9 mouse cellular contexts compared by ENCODE assay signal in the genomic region with DNA sequence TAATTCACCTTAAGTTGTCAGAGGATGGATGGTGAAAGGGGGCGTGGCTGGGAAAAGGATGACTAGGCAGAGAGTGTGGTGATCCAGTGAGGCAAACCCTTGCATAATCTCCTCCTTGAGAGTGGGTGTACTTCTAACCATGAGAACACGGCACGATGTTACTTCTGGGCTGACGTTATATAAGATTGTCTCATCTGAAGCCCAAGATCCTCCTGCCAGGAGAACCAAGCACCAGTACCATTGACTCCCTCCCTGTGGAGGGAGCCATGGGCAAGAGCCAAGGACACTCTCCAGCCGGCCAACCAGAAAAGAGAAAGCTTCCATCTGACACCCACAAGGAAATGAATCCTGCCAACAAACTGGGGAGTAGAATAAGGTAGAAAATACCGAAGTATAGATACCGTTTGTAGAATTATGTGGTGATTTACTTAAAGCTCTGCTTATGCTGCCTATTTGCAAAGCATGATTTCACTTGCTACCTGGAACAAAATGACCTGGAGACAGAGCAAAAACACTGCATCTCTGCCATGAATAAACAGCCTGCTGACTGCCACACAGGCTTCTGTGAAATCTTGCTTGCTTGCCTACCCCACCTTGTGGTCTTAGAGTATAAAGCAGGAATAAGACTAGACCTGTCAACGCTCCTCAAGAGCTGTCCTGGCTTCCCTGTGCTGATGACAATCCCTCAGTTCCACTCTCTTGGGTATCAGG. TPM values are rescaled to one million over a fixed set of nuclear protein-coding genes. Genes with fewer than 3 reads are reported as not detected.
DNase-seq lines count a peak whose midpoint lies in the region; ATAC-seq and TF ChIP-seq lines count a peak whose summit lies in the region.
"Had no signal": no experiment of that assay in that cellular context is flagged by ENCODE, and none has a peak within 500 bp of the region (broad histone marks: within the 10 kb centered on the region; RNA-seq: fewer than 3 reads in every experiment).

No protein-coding gene starts in this region.

- peak; percentile 78 for TF ChIP-seq CTCF in forebrain, postnatal 0 days (IDR thresholded peaks at IDR 0.05; ENCODE audit: low read depth)
- TF ChIP-seq CTCF in CH12.LX (conservative IDR thresholded peaks at IDR 0.05 in 1 of 2, IDR thresholded peaks at IDR 0.05 in 1 of 2; ENCODE audit: low read depth in 2 of 2, low read length in 2 of 2): peak in 1 of 2 experiments; percentile 74; a peak in 2 of 4 replicates
- peak; percentile 63 for TF ChIP-seq CTCF in kidney, adult 2 months (conservative IDR thresholded peaks at IDR 0.05; ENCODE audit: insufficient read depth, insufficient read length, low read depth, low read length)

- no peaks in the 10 kb centered on the region; the same call in 1 of the 2 replicates for H3K27me3 ChIP-seq in forebrain, postnatal 0 days (ENCODE audit: insufficient read depth, low read length)
- 0 out of 2 replicates have a peak, but pooled peaks cover 6% of the 10 kb centered on the region for H3K27me3 ChIP-seq in forebrain, embryonic 13.5 days
- peaks cover 77% of the 10 kb centered on the region for H3K27me3 ChIP-seq in CH12.LX (replicated peaks)
- H3K27me3 ChIP-seq in kidney, adult 2 months (replicated peaks; ENCODE audit: control insufficient read depth, insufficient read depth, low read length): no peaks in the 10 kb centered on the region

- TF ChIP-seq EP300 in CH12.LX (IDR thresholded peaks at IDR 0.05; ENCODE audit: low read length): no peak

- ATAC-seq in forebrain, postnatal 0 days: peak; percentile 87
- ATAC-seq in forebrain, embryonic 13.5 days: no peak

- no peak overlapping the region for H3K9ac ChIP-seq in forebrain, postnatal 0 days
- H3K9ac ChIP-seq in forebrain, embryonic 13.5 days: no peak overlapping the region
- no peak overlapping the region for H3K9ac ChIP-seq in CH12.LX (ENCODE audit: insufficient read depth, low read depth)

- H3K79me2 ChIP-seq in CH12.LX (replicated peaks; ENCODE audit: control insufficient read depth, extremely low read depth, insufficient read depth, poor library complexity, severe bottlenecking): no peaks in the 10 kb centered on the region

- no peak overlapping the region for H3K27ac ChIP-seq in forebrain, postnatal 0 days (ENCODE audit: low read depth, low read length)
- no peak overlapping the region for H3K27ac ChIP-seq in forebrain, embryonic 13.5 days
- no peak overlapping the region for H3K27ac ChIP-seq in CH12.LX (ENCODE audit: insufficient read depth, low read depth)
- H3K27ac ChIP-seq in kidney, adult 2 months (ENCODE audit: insufficient read depth, low read depth, low read length): peak overlapping the region; percentile 44; the same call in 1 of the 2 replicates

- H3K36me3 ChIP-seq in forebrain, postnatal 0 days (ENCODE audit: insufficient read depth): no peaks in the 10 kb centered on the region
- no peaks in the 10 kb centered on the region for H3K36me3 ChIP-seq in forebrain, embryonic 13.5 days (ENCODE audit: poor library complexity, severe bottlenecking)
- H3K36me3 ChIP-seq in CH12.LX (replicated peaks in 1 of 2; ENCODE audit: control insufficient read depth in 1 of 2, insufficient read depth in 1 of 2, low read length in 1 of 2): no peaks in the 10 kb centered on the region
- H3K36me3 ChIP-seq in kidney, adult 2 months (ENCODE audit: control insufficient read depth, insufficient read depth, low read length): no peaks in the 10 kb centered on the region

- TF ChIP-seq RAD21 in CH12.LX (IDR thresholded peaks at IDR 0.05; ENCODE audit: low read depth, low read length): peak; percentile 65

- TF ChIP-seq POLR2A in CH12.LX (IDR thresholded peaks at IDR 0.05; ENCODE audit: low read depth, low read length): no peak
- no peak for TF ChIP-seq POLR2A in kidney, adult 2 months (IDR thresholded peaks at IDR 0.05; ENCODE audit: low read depth, low read length)

- no peaks in the 10 kb centered on the region for H3K4me1 ChIP-seq in forebrain, postnatal 0 days (ENCODE audit: insufficient read depth)
- H3K4me1 ChIP-seq in forebrain, embryonic 13.5 days: no peaks in the 10 kb centered on the region
- H3K4me1 ChIP-seq in CH12.LX (ENCODE audit: control insufficient read depth in 1 of 2, insufficient read depth in 2 of 2): no peaks in the 10 kb centered on the region; a peak in 1 of 4 replicates
- peaks cover 4% of the 10 kb centered on the region; the same call in 1 of the 2 replicates for H3K4me1 ChIP-seq in kidney, adult 2 months (ENCODE audit: control insufficient read depth, insufficient read depth, low read length)

- H3K9me3 ChIP-seq in forebrain, postnatal 0 days (ENCODE audit: low read length): no peaks in the 10 kb centered on the region
- H3K9me3 ChIP-seq in forebrain, embryonic 13.5 days (replicated peaks): no peaks in the 10 kb centered on the region
- H3K9me3 ChIP-seq in CH12.LX (replicated peaks; ENCODE audit: low read length): no peaks in the 10 kb centered on the region

- peak; percentile 76 for DNase-seq in forebrain, postnatal 0 days
- peak; percentile 19 for DNase-seq in CH12.LX (ENCODE audit: extremely low read depth)
- peak; percentile 65 to 75 for DNase-seq in cerebellum, postnatal 25 days
- peak; percentile 90 for DNase-seq in kidney, adult 2 months
- peak; percentile 52 to 71 for DNase-seq in lung, adult 18-20 months
- DNase-seq in right cerebral cortex, postnatal 10 days (ENCODE audit: low spot score in 2 of 2): peak; percentile 69 to 80
- no peak for DNase-seq in thymus, postnatal 4 days

- 38% methylated on average over 8 of the region's 8 CpGs for WGBS in forebrain, postnatal 0 days
- 43% methylated on average over 8 of the region's 8 CpGs for WGBS in forebrain, embryonic 13.5 days
- 21% methylated on average over 8 of the region's 8 CpGs for WGBS in kidney, adult 2 months

- dilution Hi-C loops in CH12.LX (cut with MboI; ENCODE audit: extremely low pct_ligation_motif_present, extremely low pct_unique_long_range_greater_than_20kb, low sequenced_read_pairs): no loop called here

- H3K4me3 ChIP-seq in forebrain, postnatal 0 days (ENCODE audit: low read depth, low read length): no peak overlapping the region
- no peak overlapping the region for H3K4me3 ChIP-seq in forebrain, embryonic 13.5 days
- H3K4me3 ChIP-seq in CH12.LX (replicated peaks in 1 of 3; ENCODE audit: low read depth in 2 of 3, low read length in 2 of 3, poor library complexity in 1 of 3): peak overlapping the region in 1 of 3 experiments; percentile 11
- H3K4me3 ChIP-seq in kidney, adult 2 months (ENCODE audit: insufficient read depth, low read depth, low read length): no peak overlapping the region

- peak overlapping the region; percentile 13; the same call in 1 of the 2 replicates for H3K4me2 ChIP-seq in forebrain, postnatal 0 days (ENCODE audit: low read depth)
- no peak overlapping the region for H3K4me2 ChIP-seq in forebrain, embryonic 13.5 days
- peak overlapping the region; percentile 58; the same call in 1 of the 2 replicates for H3K4me2 ChIP-seq in CH12.LX (ENCODE audit: insufficient read depth, low read depth, poor library complexity, severe bottlenecking)

- in situ Hi-C loops in CH12.LX (cut with MboI; ENCODE audit: low pct_ligation_motif_present, low pct_unique_long_range_greater_than_20kb, low sequenced_read_pairs): loop anchor here (25.0 kb wide), 1 partner anchor 741 kb away; a partner anchor contains a TSS

TF ChIP-seq in CH12.LX, 34 proteins besides CTCF, POLR2A, EP300 and RAD21 (continues in another document):
- TF ChIP-seq PAX5 (IDR thresholded peaks at IDR 0.05; ENCODE audit: low read length) (no peak), BHLHE40 (IDR thresholded peaks at IDR 0.05; ENCODE audit: low read depth, low read length) (no peak), SMC3 (IDR thresholded peaks at IDR 0.05; ENCODE audit: low read depth, low read length) (peak; percentile 59), HCFC1 (IDR thresholded peaks at IDR 0.05; ENCODE audit: low read depth, low read length) (no peak)

RNA-seq across cellular contexts. Expression of a gene that starts 6.3 kb away (rescaled TPM):
- 19.8 and 32.1 TPM in 2 replicates for total RNA-seq in forebrain, postnatal 0 days (2014; rRNA removed)
- 8.3 and 15.6 TPM in 2 replicates for polyA plus RNA-seq in forebrain, postnatal 0 days (2015; fragmentation: Nextera tagmentation; extraction: Ambion mirVana)
- 8.7 and 10.6 TPM in 2 replicates for polyA plus RNA-seq in forebrain, embryonic 13.5 days (2015; fragmentation: Nextera tagmentation; extraction: Ambion mirVana)
- total RNA-seq in CH12.LX (2012; rRNA removed) (0.29 and 0.34 TPM in 2 replicates), CH12.LX (2014; rRNA removed) (not detected in 2 replicates)
- not detected in 2 replicates for polyA plus RNA-seq in CH12.LX (2012; ENCODE audit: insufficient read length, low read depth)
- 0.33 and 1.0 TPM in 2 replicates for polyA plus RNA-seq in kidney, adult 2 months (2012; rRNA removed)

RNA-seq across cellular contexts. Expression of a gene that starts 6.5 kb away (rescaled TPM):
- total RNA-seq in forebrain, postnatal 0 days (2014; rRNA removed): not detected in 2 replicates
- polyA plus RNA-seq in forebrain, postnatal 0 days (2015; fragmentation: Nextera tagmentation; extraction: Ambion mirVana): 0.48 and 0.64 TPM in 2 replicates
- not detected in 2 replicates for polyA plus RNA-seq in forebrain, embryonic 13.5 days (2015; fragmentation: Nextera tagmentation; extraction: Ambion mirVana)
- total RNA-seq in CH12.LX (2012; rRNA removed) (not detected in 2 replicates), CH12.LX (2014; rRNA removed) (not detected in 2 replicates)
- not detected in 2 replicates for polyA plus RNA-seq in CH12.LX (2012; ENCODE audit: insufficient read length, low read depth)
- polyA plus RNA-seq in kidney, adult 2 months (2012; rRNA removed): 7.4 and 9.3 TPM in 2 replicates

RNA-seq across cellular contexts. Expression of a gene that starts 17.0 kb away (rescaled TPM):
- not detected in 2 replicates for total RNA-seq in forebrain, postnatal 0 days (2014; rRNA removed)
- 0.48 TPM in 1 of 2 replicates, not detected in the other for polyA plus RNA-seq in forebrain, postnatal 0 days (2015; fragmentation: Nextera tagmentation; extraction: Ambion mirVana)
- not detected in 2 replicates for polyA plus RNA-seq in forebrain, embryonic 13.5 days (2015; fragmentation: Nextera tagmentation; extraction: Ambion mirVana)
- total RNA-seq in CH12.LX (2012; rRNA removed) (not detected in 2 replicates), CH12.LX (2014; rRNA removed) (not detected in 2 replicates)
- polyA plus RNA-seq in CH12.LX (2012; ENCODE audit: insufficient read length, low read depth): not detected in 2 replicates
- 20.6 and 20.8 TPM in 2 replicates for polyA plus RNA-seq in kidney, adult 2 months (2012; rRNA removed)
- total RNA-seq: left cerebral cortex, postnatal 10 days had no signal

RNA-seq across cellular contexts. Expression of a gene that starts 19.3 kb away (rescaled TPM):
- not detected in 2 replicates for total RNA-seq in forebrain, postnatal 0 days (2014; rRNA removed)
- 0.10 and 0.13 TPM in 2 replicates for polyA plus RNA-seq in forebrain, postnatal 0 days (2015; fragmentation: Nextera tagmentation; extraction: Ambion mirVana)
- polyA plus RNA-seq in forebrain, embryonic 13.5 days (2015; fragmentation: Nextera tagmentation; extraction: Ambion mirVana): not detected in 2 replicates
- total RNA-seq in CH12.LX (2012; rRNA removed) (not detected in 2 replicates), CH12.LX (2014; rRNA removed) (not detected in 2 replicates)
- not detected in 2 replicates for polyA plus RNA-seq in CH12.LX (2012; ENCODE audit: insufficient read length, low read depth)
- polyA plus RNA-seq in kidney, adult 2 months (2012; rRNA removed): 0.06 and 0.27 TPM in 2 replicates
- total RNA-seq: left cerebral cortex, postnatal 10 days had no signal

RNA-seq across cellular contexts. Expression of a gene that starts 27.8 kb away (rescaled TPM):
- 2.0 and 4.2 TPM in 2 replicates for total RNA-seq in forebrain, postnatal 0 days (2014; rRNA removed)
- not detected in 2 replicates for polyA plus RNA-seq in forebrain, postnatal 0 days (2015; fragmentation: Nextera tagmentation; extraction: Ambion mirVana)
- not detected in 2 replicates for polyA plus RNA-seq in forebrain, embryonic 13.5 days (2015; fragmentation: Nextera tagmentation; extraction: Ambion mirVana)
- total RNA-seq in CH12.LX (2012; rRNA removed) (not detected in 2 replicates), CH12.LX (2014; rRNA removed) (not detected in 2 replicates)
- polyA plus RNA-seq in CH12.LX (2012; ENCODE audit: insufficient read length, low read depth): not detected in 2 replicates
- polyA plus RNA-seq in kidney, adult 2 months (2012; rRNA removed): not detected in 2 replicates

Comparison
In these comparisons a context has a peak if more than half of its experiments do, and no peak if none do; other contexts are left out.
1. RNA of a gene that starts 17.0 kb away (polyA plus RNA-seq): 20.6 to 20.8 TPM in kidney, adult 2 months; 0.48 TPM in forebrain, postnatal 0 days, not detected in forebrain, embryonic 13.5 days and not detected in CH12.LX; every median in the first group is over 10 times any median in the second.